Mouse (Mus musculus): ENCODE data around the gene Fos. TPM values are rescaled to one million over a fixed set of nuclear protein-coding genes. Genes with fewer than 3 reads are reported as not detected.

Gene Fos
- polyA plus RNA-seq, 1 experiment, result 2.0 TPM

DNA sequence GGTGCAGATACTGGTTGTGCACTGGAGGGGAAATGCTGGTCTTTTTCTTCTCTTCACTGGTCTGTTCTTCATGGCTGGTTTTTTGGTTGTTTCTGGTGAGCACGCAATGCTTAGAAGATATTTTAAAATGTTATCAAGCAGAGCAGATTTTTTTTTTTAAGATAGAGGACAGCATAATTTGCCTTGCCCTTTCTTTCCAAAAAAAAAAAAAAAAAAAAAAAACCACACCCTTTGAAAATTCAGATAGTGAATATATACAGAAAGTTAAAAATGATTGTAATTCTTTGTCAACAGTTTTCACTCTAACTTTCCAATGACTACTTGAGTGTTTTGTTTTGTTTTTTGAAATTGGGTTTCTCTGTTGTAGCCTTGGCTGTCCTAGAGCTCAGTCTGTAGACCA lies 17.3 kb downstream of the Fos start:
- TF ChIP-seq POLR2A (IDR thresholded peaks at IDR 0.05; ENCODE audit: borderline replicate concordance, extremely low read depth, insufficient read depth, insufficient read length, poor library complexity, severe bottlenecking) (no peak), CTCF (IDR thresholded peaks at IDR 0.05; ENCODE audit: borderline replicate concordance, extremely low read depth, insufficient read depth, insufficient read length) (no peak)
- DNase-seq (ENCODE audit: low read depth), result no peak

DNA sequence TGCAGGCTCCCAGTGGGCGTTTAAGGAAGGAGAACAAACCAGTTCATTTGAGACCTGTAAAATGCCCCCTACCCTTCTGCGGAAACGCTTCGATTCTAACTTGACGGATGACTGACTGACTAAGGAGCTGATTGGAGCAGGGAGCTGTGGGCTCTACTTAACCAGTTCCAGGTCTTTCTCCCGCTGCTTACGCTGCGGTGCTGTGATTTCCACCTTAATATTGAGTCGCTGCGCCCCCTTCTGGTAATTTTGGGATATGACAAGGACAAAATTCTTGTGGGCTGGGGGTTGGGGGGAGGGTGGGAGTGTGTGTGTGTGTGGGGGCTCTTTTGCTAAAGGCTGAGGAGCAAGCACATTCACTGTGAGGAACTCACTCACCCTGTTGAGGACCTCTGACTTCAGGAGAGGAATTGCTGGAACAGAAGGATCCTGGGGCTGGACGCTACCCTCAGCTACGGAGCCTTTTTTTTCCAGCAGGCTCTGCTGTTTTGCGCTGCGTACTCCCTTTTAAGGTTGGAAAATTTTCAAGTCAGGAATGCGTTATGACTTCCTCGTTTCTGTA lies 18.5 kb downstream of the Fos start:
- no peak for TF ChIP-seq POLR2A (IDR thresholded peaks at IDR 0.05; ENCODE audit: borderline replicate concordance, extremely low read depth, insufficient read depth, insufficient read length, poor library complexity, severe bottlenecking)
- TF ChIP-seq CTCF (IDR thresholded peaks at IDR 0.05; ENCODE audit: borderline replicate concordance, extremely low read depth, insufficient read depth, insufficient read length), result peak; percentile 75; the same call in 1 of the 2 replicates
- peak; percentile 92 for DNase-seq (ENCODE audit: low read depth)

DNA sequence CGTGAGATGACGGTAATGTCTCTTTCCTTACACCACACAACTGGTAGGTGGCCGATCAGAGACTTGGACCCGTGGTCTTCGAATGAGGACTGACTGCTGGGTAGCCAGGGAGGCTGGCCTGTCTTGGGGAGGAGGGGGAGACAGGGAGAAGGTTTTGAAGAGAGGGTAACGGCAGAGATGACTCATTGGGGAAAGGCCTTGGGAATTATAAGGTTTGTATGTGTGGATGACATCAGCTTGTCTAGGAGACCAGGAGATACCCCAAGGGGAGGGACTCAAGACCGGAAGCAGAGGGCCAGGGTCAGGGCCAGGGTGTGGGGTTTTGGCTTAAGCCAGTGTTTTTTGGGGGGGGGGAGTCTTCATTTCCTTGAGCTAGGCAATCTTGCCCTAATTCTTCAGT lies 22.6 kb downstream of the Fos start:
- TF ChIP-seq POLR2A (IDR thresholded peaks at IDR 0.05; ENCODE audit: borderline replicate concordance, extremely low read depth, insufficient read depth, insufficient read length, poor library complexity, severe bottlenecking) (no peak), CTCF (IDR thresholded peaks at IDR 0.05; ENCODE audit: borderline replicate concordance, extremely low read depth, insufficient read depth, insufficient read length) (no peak)

DNA sequence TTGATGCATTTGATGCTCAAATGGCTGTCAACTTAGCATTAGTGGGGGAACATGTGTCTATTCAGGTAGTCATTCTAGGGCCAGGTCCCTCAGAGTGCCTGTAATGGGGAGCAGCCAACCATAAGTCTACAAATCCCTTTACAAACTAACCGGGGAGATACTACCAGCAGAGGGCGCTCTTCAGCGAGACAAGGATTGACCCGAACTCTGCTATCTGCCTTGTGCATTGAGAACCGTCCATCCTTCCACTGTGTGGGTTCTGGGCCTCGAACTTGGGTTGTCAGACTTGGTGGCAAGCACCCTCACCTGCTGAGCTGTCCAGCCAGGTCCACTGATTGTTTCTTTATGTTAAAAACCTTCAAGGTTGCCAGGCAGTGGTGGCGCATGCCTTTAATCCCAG lies 23.1 kb downstream of the Fos start:
- peak; percentile 85 for DNase-seq (ENCODE audit: low read depth)
- TF ChIP-seq CTCF (IDR thresholded peaks at IDR 0.05; ENCODE audit: borderline replicate concordance, extremely low read depth, insufficient read depth, insufficient read length) (peak; percentile 78), POLR2A (IDR thresholded peaks at IDR 0.05; ENCODE audit: borderline replicate concordance, extremely low read depth, insufficient read depth, insufficient read length, poor library complexity, severe bottlenecking) (no peak)

More for the DNA sequence above, 22.6 kb downstream of the Fos start:
- DNase-seq (ENCODE audit: low read depth), result no peak

DNA sequence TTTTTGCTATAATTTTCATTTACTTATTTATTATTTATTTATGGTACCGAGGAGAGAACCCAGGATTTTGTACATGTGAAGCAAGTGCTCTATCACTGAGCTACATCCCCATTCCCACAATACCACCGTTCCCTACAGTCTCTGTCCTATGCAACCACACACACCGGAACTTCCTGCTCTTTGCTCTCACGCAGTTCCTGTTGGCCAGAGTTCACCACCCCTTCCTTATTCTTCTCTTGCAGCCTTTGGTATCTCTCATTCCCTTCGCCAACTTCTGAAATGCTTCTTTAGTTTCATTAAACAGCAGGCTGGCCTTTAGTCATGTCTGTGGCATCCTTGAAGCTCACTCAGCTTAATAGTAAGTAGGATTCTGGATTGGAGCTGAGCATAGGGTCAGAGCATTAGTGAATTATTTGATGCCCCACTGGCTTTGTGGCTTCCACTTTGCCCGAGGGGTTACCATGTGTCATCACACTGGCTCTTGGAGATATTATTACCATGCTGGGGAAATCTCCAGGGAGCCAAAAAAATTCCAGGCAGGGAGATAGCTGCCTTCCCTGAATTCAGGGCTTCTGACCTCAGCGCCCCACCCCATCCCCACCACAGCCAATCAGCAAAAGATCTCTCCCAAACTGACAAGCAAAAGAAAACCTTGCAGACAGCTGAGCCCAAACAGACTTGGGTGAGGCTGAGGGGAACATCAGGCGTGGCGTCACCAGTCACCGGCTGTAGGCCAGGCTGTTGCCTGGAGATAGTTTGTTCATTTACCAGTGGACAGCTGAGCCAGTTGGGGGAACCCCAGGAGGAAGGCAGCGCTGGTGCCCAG lies 23.8 kb downstream of the Fos start:
- TF ChIP-seq CTCF (IDR thresholded peaks at IDR 0.05; ENCODE audit: borderline replicate concordance, extremely low read depth, insufficient read depth, insufficient read length), result no peak
- TF ChIP-seq POLR2A (IDR thresholded peaks at IDR 0.05; ENCODE audit: borderline replicate concordance, extremely low read depth, insufficient read depth, insufficient read length, poor library complexity, severe bottlenecking), result no peak
- peak; percentile 17 for DNase-seq (ENCODE audit: low read depth)

DNA sequence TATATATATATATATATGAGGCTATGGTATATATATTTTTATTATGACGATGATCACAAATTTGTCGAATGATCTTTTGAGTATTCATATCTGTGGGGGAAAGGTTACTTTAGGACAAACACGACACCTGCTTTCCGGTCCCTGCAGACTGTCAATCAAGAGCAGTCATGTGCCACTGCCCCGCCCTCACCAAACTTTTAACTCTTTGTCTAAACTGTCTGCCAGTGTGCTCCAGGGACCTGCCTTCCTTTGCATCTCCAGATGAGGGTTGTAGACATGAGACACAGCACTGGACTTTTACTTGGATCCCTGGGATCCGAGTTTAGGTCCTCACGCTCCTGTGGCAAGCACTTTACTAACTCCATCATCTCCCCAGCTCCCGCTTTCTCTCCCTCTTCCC lies 25.3 kb downstream of the Fos start:
- no peak for DNase-seq (ENCODE audit: low read depth)
- no peak for TF ChIP-seq CTCF (IDR thresholded peaks at IDR 0.05; ENCODE audit: borderline replicate concordance, extremely low read depth, insufficient read depth, insufficient read length)
- no peak for TF ChIP-seq POLR2A (IDR thresholded peaks at IDR 0.05; ENCODE audit: borderline replicate concordance, extremely low read depth, insufficient read depth, insufficient read length, poor library complexity, severe bottlenecking)

DNA sequence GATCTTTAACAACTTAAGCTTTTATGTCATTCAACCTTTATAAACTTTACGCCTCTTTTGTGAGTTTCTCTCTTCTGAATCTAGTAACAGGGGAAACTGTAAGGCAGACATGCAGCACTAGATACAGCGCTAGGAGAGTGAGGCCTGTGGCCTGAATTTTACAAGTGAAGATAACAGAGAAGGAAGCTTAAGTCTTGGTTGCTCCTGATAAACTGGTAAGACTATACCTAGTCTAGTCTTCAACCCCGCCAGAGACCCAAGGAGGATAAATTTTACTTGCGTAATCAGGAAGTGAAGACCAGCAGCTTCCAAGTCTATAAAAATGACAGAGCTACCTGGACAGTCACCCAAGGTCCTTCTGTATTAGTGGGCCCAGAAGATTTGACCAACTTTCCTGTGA lies 29.0 kb downstream of the Fos start:
- DNase-seq (ENCODE audit: low read depth), result no peak
- TF ChIP-seq POLR2A (IDR thresholded peaks at IDR 0.05; ENCODE audit: borderline replicate concordance, extremely low read depth, insufficient read depth, insufficient read length, poor library complexity, severe bottlenecking), result no peak
- TF ChIP-seq CTCF (IDR thresholded peaks at IDR 0.05; ENCODE audit: borderline replicate concordance, extremely low read depth, insufficient read depth, insufficient read length), result no peak

DNA sequence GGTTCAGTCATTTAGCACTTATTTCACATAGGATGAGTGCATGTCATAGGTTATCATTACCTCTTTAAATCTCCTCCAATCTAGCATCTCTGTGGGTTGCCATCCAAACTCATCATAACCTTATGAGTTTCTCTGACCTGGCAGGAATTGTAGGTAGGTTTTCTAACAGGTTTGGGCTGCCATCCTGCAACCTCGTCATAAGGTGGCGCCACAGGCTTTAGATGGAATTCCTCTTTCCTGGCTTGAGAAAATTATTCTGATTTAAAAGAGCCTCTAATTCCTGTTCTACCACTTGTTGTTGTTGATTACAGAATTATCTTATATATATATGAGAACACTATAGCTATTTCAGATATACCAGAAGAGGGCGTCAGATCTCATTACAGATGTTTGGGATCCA lies 34.5 kb downstream of the Fos start:
- DNase-seq (ENCODE audit: low read depth), result no peak

DNA sequence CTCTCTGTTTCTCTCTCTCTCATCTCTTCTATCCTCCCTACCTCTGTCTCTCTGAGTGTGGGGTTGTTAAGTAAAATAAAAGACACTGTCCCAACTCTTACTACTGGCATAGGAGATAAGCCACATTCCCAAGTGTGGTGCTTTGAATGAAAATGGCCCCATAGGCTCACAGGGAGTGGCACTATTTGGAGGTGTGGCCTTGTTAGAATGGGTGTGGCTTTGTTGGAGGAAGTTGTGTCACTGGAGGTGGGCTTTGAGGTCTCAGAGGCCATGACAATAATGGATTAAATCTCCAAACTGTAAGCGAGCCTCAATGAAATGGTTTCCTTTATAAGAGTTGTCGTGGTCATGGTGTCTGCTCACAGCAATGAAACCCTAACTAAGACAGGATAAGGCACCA lies 36.3 kb downstream of the Fos start:
- TF ChIP-seq POLR2A (IDR thresholded peaks at IDR 0.05; ENCODE audit: borderline replicate concordance, extremely low read depth, insufficient read depth, insufficient read length, poor library complexity, severe bottlenecking), result no peak
- no peak for TF ChIP-seq CTCF (IDR thresholded peaks at IDR 0.05; ENCODE audit: borderline replicate concordance, extremely low read depth, insufficient read depth, insufficient read length)
- no peak for DNase-seq (ENCODE audit: low read depth)

More for the DNA sequence above, 34.5 kb downstream of the Fos start:
- TF ChIP-seq POLR2A (IDR thresholded peaks at IDR 0.05; ENCODE audit: borderline replicate concordance, extremely low read depth, insufficient read depth, insufficient read length, poor library complexity, severe bottlenecking) (no peak), CTCF (IDR thresholded peaks at IDR 0.05; ENCODE audit: borderline replicate concordance, extremely low read depth, insufficient read depth, insufficient read length) (peak; percentile 57; the same call in 1 of the 2 replicates)

DNA sequence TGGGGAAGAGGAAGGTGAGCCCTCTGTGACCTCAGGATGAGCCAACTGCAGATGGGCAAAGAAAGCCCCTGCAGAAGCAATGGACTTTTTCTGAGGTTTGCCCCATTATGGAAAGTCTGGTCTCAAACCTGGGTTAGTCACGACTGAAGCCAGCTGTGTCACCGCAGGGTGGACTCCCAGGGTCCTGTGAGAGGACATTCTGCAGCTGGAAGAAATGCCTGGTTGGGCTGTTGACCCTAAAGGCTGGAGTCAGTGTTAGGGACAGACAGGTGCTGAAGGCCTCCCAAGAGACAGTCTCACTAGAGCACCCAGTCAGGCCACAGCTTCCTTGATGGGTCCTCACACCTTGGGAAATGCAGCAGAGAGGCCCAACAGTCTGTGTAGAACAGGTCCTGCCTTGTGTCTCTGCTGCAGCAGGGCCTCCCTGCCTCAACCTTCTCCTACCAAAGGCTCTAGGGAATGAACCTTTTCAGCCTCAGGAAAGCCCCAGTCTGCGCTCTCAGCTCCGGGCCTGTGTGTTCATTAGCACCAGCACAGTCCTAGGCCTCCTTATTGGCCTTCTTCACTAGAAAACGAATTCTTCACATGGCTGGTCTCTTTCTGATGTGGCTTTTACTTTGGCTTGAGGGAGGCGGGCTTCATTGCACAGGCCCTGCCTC lies 40.2 kb downstream of the Fos start:
- DNase-seq (ENCODE audit: low read depth), result no peak
- TF ChIP-seq POLR2A (IDR thresholded peaks at IDR 0.05; ENCODE audit: borderline replicate concordance, extremely low read depth, insufficient read depth, insufficient read length, poor library complexity, severe bottlenecking) (no peak), CTCF (IDR thresholded peaks at IDR 0.05; ENCODE audit: borderline replicate concordance, extremely low read depth, insufficient read depth, insufficient read length) (no peak)

DNA sequence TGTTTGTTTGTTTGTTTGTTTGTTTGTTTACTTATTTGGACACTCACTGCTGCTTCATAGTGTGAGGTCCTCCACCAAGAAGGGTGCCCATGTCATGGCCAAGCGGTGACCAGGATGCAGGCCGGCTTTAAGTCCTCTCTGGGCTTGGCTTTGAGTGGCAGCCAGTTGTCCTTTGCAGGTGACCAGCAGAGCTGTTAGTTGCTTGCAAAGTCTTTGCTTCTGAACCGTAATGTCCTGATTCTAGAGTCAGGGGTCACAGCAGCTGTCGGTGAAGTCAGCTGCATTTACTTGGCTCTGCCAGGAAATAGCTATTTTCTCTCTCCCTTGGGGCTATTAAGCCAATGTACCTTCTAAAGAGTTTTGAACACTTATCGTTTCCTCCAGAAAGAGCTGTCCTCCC lies 41.3 kb downstream of the Fos start:
- DNase-seq (ENCODE audit: low read depth), result no peak
- TF ChIP-seq CTCF (IDR thresholded peaks at IDR 0.05; ENCODE audit: borderline replicate concordance, extremely low read depth, insufficient read depth, insufficient read length) (no peak), POLR2A (IDR thresholded peaks at IDR 0.05; ENCODE audit: borderline replicate concordance, extremely low read depth, insufficient read depth, insufficient read length, poor library complexity, severe bottlenecking) (no peak)
